Mouse (Mus musculus): ENCODE measurements around the gene Itga11. TPM values are rescaled to one million over a fixed set of nuclear protein-coding genes. Genes with fewer than 3 reads are reported as not detected.
A peak's percentile ranks its signal among the peaks of the same experiment; 100 is the strongest.

Gene Itga11
- polyA plus RNA-seq, 1 experiment from 2014 or later = 3.0 TPM

DNA sequence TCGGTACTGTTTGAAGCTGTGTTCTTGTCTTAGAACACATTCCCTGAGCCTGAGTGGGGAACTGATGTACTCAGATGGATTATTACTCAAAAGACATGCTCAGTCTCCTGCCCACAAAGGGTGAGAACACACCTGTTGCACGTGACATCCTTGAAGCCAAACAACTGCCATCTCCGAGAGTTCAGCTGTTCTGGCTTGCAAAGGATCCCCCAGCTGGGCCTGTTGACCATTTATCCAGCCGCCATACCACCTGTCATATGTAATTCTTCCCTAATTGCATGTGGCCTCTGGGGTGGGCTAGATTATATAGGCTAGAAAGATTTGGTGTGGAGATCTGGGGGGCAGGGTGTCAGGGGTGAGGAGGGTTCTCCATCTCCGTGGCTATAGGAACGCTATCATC, 143.2 kb downstream of the Itga11 start:
- H3K36me3 ChIP-seq (ENCODE audit: control insufficient read depth, insufficient read depth, low read length) = no peaks in the 10 kb centered on the region
- no peaks in the 10 kb centered on the region for H3K27me3 ChIP-seq (ENCODE audit: control insufficient read depth, insufficient read depth, low read length)
- ATAC-seq (ENCODE audit: low FRiP score) (no peak), DNase-seq (ENCODE audit: low spot score) (no peak)
- no peaks in the 10 kb centered on the region; the same call in 1 of the 2 replicates for H3K4me1 ChIP-seq (replicated peaks; ENCODE audit: control insufficient read depth, insufficient read depth, low read length)
- no peak overlapping the region for H3K9ac ChIP-seq (ENCODE audit: low read depth, low read length)
- 85% methylated on average over 6 of the region's 6 CpGs for WGBS
- no peaks in the 10 kb centered on the region for H3K9me3 ChIP-seq (ENCODE audit: control insufficient read depth, low read length)
- H3K4me2 ChIP-seq (replicated peaks; ENCODE audit: low read depth, low read length) = no peak overlapping the region
- no peak overlapping the region for H3K4me3 ChIP-seq (ENCODE audit: low read depth, low read length)
- no peak overlapping the region for H3K27ac ChIP-seq (ENCODE audit: low read depth, low read length)

DNA sequence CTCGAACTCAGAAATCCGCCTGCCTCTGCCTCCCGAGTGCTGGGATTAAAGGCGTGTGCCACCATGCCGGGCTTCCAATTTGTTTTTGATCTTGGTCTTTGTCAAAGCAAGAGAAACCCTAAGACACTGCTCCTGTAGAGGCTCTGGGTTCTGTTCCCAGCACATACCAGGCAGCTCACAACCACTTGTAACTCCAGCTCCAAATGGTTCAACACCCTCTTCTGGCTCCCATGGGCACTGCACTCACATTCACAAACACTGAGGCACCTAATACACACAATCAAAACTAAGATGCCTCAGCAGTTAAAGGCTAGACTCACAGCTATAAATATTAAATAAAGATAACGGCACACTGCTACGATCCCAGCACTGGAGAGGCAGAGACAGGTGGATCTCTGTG, 144.2 kb downstream of the Itga11 start:
- Histone ChIP-seq H3K27ac (ENCODE audit: low read depth, low read length) (no peak overlapping the region), H3K9me3 (ENCODE audit: control insufficient read depth, low read length) (no peaks in the 10 kb centered on the region), H3K4me2 (replicated peaks; ENCODE audit: low read depth, low read length) (no peak overlapping the region), H3K27me3 (ENCODE audit: control insufficient read depth, insufficient read depth, low read length) (no peaks in the 10 kb centered on the region), H3K9ac (ENCODE audit: low read depth, low read length) (no peak overlapping the region), H3K36me3 (ENCODE audit: control insufficient read depth, insufficient read depth, low read length) (no peaks in the 10 kb centered on the region), H3K4me3 (ENCODE audit: low read depth, low read length) (no peak overlapping the region), H3K4me1 (replicated peaks; ENCODE audit: control insufficient read depth, insufficient read depth, low read length) (no peaks in the 10 kb centered on the region; the same call in 1 of the 2 replicates)
- ATAC-seq (ENCODE audit: low FRiP score) (no peak), DNase-seq (ENCODE audit: low spot score) (no peak)
- 95% methylated on average over 7 of the region's 7 CpGs for WGBS

DNA sequence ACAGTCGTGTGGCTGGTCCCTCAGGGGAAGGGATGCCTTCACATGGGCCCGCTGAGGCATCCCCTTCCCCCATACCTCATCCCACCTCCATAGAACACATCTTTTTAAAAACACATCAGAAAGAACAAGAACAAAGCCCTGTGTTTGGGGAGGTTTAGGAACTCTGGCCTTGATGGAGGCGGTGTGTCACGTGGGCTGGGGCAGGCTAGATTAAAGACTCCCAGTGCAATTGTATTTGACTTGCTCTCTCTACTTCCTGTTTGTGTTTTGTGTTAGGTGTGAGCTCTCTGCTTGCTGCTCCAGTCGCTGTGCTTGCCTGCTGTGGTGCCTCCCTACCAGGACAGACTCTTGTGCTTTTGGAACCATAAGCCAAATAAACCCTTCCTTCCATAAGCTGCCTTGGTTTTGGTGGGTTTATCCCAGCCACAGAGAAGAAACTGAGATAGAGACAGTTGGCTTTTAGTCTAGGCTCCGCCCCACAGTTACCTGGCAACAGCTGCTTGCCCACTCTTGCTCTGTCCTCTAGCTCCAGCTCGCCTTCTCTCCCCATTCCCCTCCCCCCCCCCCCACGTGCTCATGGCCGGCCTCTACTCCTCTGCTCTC, 148.3 kb downstream of the Itga11 start:
- WGBS = 5% methylated on average over 9 of the region's 9 CpGs
- no peaks in the 10 kb centered on the region for H3K36me3 ChIP-seq (ENCODE audit: control insufficient read depth, insufficient read depth, low read length)
- no peaks in the 10 kb centered on the region for H3K27me3 ChIP-seq (ENCODE audit: control insufficient read depth, insufficient read depth, low read length)
- no peak overlapping the region for H3K27ac ChIP-seq (ENCODE audit: low read depth, low read length)
- H3K9ac ChIP-seq (ENCODE audit: low read depth, low read length) = no peak overlapping the region
- ATAC-seq (ENCODE audit: low FRiP score) = no peak
- no peaks in the 10 kb centered on the region; the same call in 1 of the 2 replicates for H3K4me1 ChIP-seq (replicated peaks; ENCODE audit: control insufficient read depth, insufficient read depth, low read length)
- H3K4me3 ChIP-seq (ENCODE audit: low read depth, low read length) = no peak overlapping the region
- DNase-seq (ENCODE audit: low spot score) = peak; percentile 45
- no peak overlapping the region for H3K4me2 ChIP-seq (replicated peaks; ENCODE audit: low read depth, low read length)
- no peaks in the 10 kb centered on the region for H3K9me3 ChIP-seq (ENCODE audit: control insufficient read depth, low read length)

DNA sequence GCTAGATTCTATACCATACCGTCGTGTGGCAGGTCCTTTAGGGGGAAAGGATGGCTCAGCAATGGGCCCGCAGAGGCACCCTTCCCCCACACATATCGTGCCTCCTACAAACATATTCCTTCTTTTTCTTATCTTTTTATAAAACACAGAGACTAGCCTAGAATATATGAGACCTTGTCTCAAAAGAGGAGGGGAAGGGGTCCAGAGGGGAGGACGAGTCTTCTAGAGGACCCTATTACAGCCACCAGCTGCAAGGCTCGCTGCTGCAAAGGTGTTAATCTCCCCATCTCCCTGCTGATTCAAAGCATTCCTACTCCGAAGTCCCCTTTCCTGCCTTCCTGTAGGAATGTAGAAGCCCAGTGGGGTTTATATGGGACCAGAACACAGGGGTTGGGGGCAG, 148.8 kb downstream of the Itga11 start:
- Histone ChIP-seq H3K27ac (ENCODE audit: low read depth, low read length) (no peak overlapping the region), H3K36me3 (ENCODE audit: control insufficient read depth, insufficient read depth, low read length) (no peaks in the 10 kb centered on the region), H3K9ac (ENCODE audit: low read depth, low read length) (0 out of 2 replicates have a peak overlapping the region, but pooled peaks have one; percentile 9), H3K4me2 (replicated peaks; ENCODE audit: low read depth, low read length) (no peak overlapping the region), H3K27me3 (ENCODE audit: control insufficient read depth, insufficient read depth, low read length) (no peaks in the 10 kb centered on the region), H3K4me3 (ENCODE audit: low read depth, low read length) (no peak overlapping the region), H3K4me1 (replicated peaks; ENCODE audit: control insufficient read depth, insufficient read depth, low read length) (no peaks in the 10 kb centered on the region; the same call in 1 of the 2 replicates), H3K9me3 (ENCODE audit: control insufficient read depth, low read length) (no peaks in the 10 kb centered on the region)
- DNase-seq (ENCODE audit: low spot score) = no peak
- 6% methylated on average over 7 of the region's 7 CpGs for WGBS
- ATAC-seq (ENCODE audit: low FRiP score) = no peak

DNA sequence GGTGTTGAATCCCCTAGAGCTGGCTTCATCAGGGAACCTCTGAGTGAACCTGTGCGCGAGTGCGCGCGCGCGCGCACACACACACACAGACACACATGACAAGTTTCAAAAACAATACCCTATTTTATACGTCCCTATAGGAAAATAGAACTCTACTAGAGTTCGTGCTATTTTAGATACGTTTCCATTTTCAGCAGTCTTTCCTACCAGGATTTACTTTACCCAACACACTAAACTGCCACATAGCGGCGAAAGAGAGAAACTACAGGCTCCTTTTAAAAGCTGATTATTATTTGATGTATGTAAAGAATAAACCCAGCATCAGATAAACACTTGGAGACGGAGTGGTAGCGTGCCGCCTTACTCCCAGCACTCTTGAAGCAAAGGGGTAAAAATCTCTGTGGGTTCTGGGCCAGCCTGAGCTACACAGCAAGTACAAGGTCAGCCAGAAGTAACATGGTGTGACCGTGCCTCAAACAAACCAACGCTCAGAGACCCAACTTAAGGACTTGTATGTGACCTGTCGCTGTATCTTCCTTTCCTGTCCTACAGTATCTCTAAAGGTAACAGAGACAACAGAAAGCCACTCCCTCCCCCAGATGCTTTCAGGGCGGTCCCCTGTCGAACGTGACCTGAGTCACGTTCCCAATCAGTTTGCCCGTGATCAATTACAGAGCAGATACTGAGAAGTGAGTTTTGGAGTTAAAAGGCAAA, 150.5 kb downstream of the Itga11 start:
- DNase-seq (ENCODE audit: low spot score) (peak; percentile 63), ATAC-seq (ENCODE audit: low FRiP score) (peak; percentile 48)
- Histone ChIP-seq H3K9ac (ENCODE audit: low read depth, low read length) (no peak overlapping the region), H3K4me2 (replicated peaks; ENCODE audit: low read depth, low read length) (peak overlapping the region; percentile 38), H3K4me3 (ENCODE audit: low read depth, low read length) (peak overlapping the region; percentile 1; the same call in 1 of the 2 replicates), H3K9me3 (ENCODE audit: control insufficient read depth, low read length) (no peaks in the 10 kb centered on the region), H3K4me1 (replicated peaks; ENCODE audit: control insufficient read depth, insufficient read depth, low read length) (no peaks in the 10 kb centered on the region; the same call in 1 of the 2 replicates), H3K27me3 (ENCODE audit: control insufficient read depth, insufficient read depth, low read length) (no peaks in the 10 kb centered on the region), H3K36me3 (ENCODE audit: control insufficient read depth, insufficient read depth, low read length) (no peaks in the 10 kb centered on the region), H3K27ac (ENCODE audit: low read depth, low read length) (0 out of 2 replicates have a peak overlapping the region, but pooled peaks have one; percentile 30)
- WGBS = 6% methylated on average over 24 of the region's 24 CpGs

DNA sequence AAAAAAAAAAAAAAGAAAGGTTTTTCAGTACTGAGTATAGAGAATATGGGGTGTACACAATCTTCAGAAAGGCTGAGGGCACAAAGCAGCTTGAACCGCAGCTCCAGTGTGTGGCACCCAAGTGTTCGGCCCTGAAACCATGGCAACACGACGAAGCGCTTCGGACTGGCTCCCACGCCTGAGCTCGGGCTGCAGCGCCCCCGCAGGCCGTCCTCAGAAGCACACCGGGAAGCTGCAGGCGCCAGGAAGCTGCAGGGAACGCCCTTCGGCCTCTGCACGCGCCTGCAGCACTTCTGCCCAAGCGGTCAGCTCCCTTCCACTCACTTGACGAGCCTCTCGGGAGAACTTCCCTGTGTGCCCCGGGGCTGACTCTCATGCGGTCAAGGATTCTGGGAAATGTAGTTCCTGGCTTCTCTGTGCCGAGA, 151.0 kb downstream of the Itga11 start:
- Histone ChIP-seq H3K27ac (ENCODE audit: low read depth, low read length) (no peak overlapping the region; the same call in 1 of the 2 replicates), H3K36me3 (ENCODE audit: control insufficient read depth, insufficient read depth, low read length) (no peaks in the 10 kb centered on the region), H3K4me2 (replicated peaks; ENCODE audit: low read depth, low read length) (peak overlapping the region; percentile 38), H3K9ac (ENCODE audit: low read depth, low read length) (no peak overlapping the region), H3K4me1 (replicated peaks; ENCODE audit: control insufficient read depth, insufficient read depth, low read length) (no peaks in the 10 kb centered on the region; the same call in 1 of the 2 replicates), H3K4me3 (ENCODE audit: low read depth, low read length) (peak overlapping the region; percentile 1; the same call in 1 of the 2 replicates), H3K9me3 (ENCODE audit: control insufficient read depth, low read length) (no peaks in the 10 kb centered on the region), H3K27me3 (ENCODE audit: control insufficient read depth, insufficient read depth, low read length) (no peaks in the 10 kb centered on the region)
- under 1% methylated on average over 23 of the region's 23 CpGs for WGBS
- DNase-seq (ENCODE audit: low spot score) (peak; percentile 98), ATAC-seq (ENCODE audit: low FRiP score) (peak; percentile 93)

DNA sequence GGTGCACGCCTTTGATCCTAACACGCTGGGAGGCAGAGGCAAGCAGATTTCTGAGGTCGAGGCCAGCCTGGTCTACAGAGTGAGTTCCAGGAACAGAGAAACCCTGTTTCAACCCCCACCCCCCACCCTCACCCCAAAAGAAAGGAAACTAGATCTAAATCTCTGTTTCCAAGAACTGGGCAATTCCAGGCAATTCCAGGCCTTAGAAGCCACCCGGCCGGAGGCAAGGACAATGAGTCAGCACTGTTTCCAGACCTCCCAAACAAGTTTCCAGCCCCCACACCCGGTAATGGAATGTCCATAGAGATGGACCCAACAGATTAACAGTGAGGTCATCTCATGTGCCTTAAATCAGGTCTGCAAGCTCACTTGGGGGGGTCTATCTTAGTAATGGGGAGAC, 152.3 kb downstream of the Itga11 start:
- no peak for DNase-seq (ENCODE audit: low spot score)
- H3K4me2 ChIP-seq (replicated peaks; ENCODE audit: low read depth, low read length) = no peak overlapping the region
- no peaks in the 10 kb centered on the region for H3K9me3 ChIP-seq (ENCODE audit: control insufficient read depth, low read length)
- no peaks in the 10 kb centered on the region for H3K36me3 ChIP-seq (ENCODE audit: control insufficient read depth, insufficient read depth, low read length)
- ATAC-seq (ENCODE audit: low FRiP score) = no peak
- H3K4me1 ChIP-seq (replicated peaks; ENCODE audit: control insufficient read depth, insufficient read depth, low read length) = no peaks in the 10 kb centered on the region; the same call in 1 of the 2 replicates
- H3K27me3 ChIP-seq (ENCODE audit: control insufficient read depth, insufficient read depth, low read length) = no peaks in the 10 kb centered on the region
- H3K9ac ChIP-seq (ENCODE audit: low read depth, low read length) = no peak overlapping the region
- WGBS = 83% methylated on average over 6 of the region's 6 CpGs
- no peak overlapping the region for H3K27ac ChIP-seq (ENCODE audit: low read depth, low read length)
- H3K4me3 ChIP-seq (ENCODE audit: low read depth, low read length) = no peak overlapping the region
